Mouse (Mus musculus): ENCODE measurements around the gene Esp18. TPM values are rescaled to one million over a fixed set of nuclear protein-coding genes. Genes with fewer than 3 reads are reported as not detected.

The Esp18 gene
- total RNA-seq (2021) = not detected

- DNase-seq (ENCODE audit: low spot score) = no peak
- intact Hi-C loops (cut with DNase I) = no loop called here
Measured at GRCm38 (mm10) chr17:39406059-39406458, at the start of gene Esp18. Gene Esp18, plus strand, starts transcription at chr17:39406359.

- no peak for DNase-seq (ENCODE audit: low spot score)
- intact Hi-C loops (cut with DNase I) = no loop called here
Measured at GRCm38 (mm10) chr17:39363316-39363715, 42.8 kb upstream of the Esp18 start.

Small RNA genes lying within 50 kb of the gene (microRNA-seq; reads per million reads assigned to microRNA genes)
- not detected for gene Gm26429

Other genes starting within 250 kb of the Esp18 start
- not detected for gene Esp16, start 129.8 kb downstream of the Esp18 start, total RNA-seq (2021)
- not detected for gene Esp15, start 234.6 kb downstream of the Esp18 start, total RNA-seq (2021)